Mouse (Mus musculus) lung, postnatal 0 days (tissue): ENCODE data around the gene Mylip.

Experiments
- CTCF ChIP-seq: IDR thresholded peaks from 2 replicates; pipeline ENCODE4 v1.5.1; 2016; ENCODE audit warnings: antibody characterized with exemption, mild to moderate bottlenecking
- EP300 ChIP-seq: IDR thresholded peaks from 2 replicates; pipeline ENCODE4 v1.6.1; 2016; ENCODE audit warnings: antibody characterized with exemption, mild to moderate bottlenecking, control low read depth

DNA sequence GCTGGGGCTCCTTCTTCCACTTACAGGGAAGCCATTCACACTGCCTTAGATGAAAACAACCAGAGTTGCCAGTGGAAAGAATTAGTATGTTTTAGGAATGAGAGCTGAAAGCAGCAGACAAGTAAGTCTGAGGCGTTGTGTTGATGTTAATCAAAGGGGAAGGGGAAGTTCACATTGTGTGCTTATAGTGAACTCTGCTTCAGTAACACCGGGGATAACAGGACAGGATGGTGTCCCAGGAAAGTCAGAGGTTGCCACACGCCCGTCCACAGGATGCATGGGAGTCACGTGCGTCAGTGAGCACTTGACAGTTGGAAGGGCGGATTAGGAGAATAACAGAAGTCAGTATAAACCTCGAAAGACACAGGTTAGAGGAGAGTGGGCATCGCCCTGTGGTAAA is 55.1 kb downstream of the Mylip start:
- TF ChIP-seq EP300 (peak; percentile 49; the same call in 1 of the 2 replicates), CTCF (no peak)
